Mouse (Mus musculus): ENCODE data around the gene Polr3h.

GRCm38 (mm10) chr15:81845033-81845625 is 80.9 kb downstream of the Polr3h start:
- TF ChIP-seq POLR2A (IDR thresholded peaks at IDR 0.05; ENCODE audit: borderline replicate concordance, extremely low read depth, insufficient read depth, insufficient read length, poor library complexity, severe bottlenecking) (no peak), CTCF (IDR thresholded peaks at IDR 0.05; ENCODE audit: borderline replicate concordance, extremely low read depth, insufficient read depth, insufficient read length) (no peak)

All from brain, embryonic 14.5 days (tissue).